ENCODE assay signal across 1 mouse cellular context in genomic region chr19:11491406-11492189, GRCm38 (mm10).
TF ChIP-seq lines count a peak whose summit lies in the region.

No protein-coding gene starts in this region.

TF ChIP-seq in CH12.LX, 34 proteins besides CTCF, POLR2A, EP300 and RAD21:
- TF ChIP-seq UBTF (IDR thresholded peaks at IDR 0.05; ENCODE audit: low read depth, low read length) = no peak
- TF ChIP-seq IRF4 (IDR thresholded peaks at IDR 0.05; ENCODE audit: low read depth, low read length) = 0 out of 2 replicates have a peak, but pooled peaks have one; percentile 8
- TF ChIP-seq ZNF384 (IDR thresholded peaks at IDR 0.05; ENCODE audit: low read depth, low read length) = peak; percentile 15; the same call in 1 of the 2 replicates
